Mouse (Mus musculus) adrenal gland, adult 18-20 months (tissue): Measurements from ENCODE around the gene Ticam1. TPM values are rescaled to one million over a fixed set of nuclear protein-coding genes. Genes with fewer than 3 reads are reported as not detected.
A peak's percentile ranks its signal among the peaks of the same experiment; 100 is the strongest.

Source experiments
- DNase-seq, 2 experiments: peaks; one replicate each; pipeline ENCODE4 v3.0.0; 2021 to 2022; ENCODE audit warnings: low spot score in 2 of 2
- total RNA-seq, 2 experiments: library from RNA; stranded (reverse); gene quantifications; 1 replicate in 1 of 2; 2 replicates in 1 of 2; pipeline ENCODE4 v1.2.3; 2021

Ticam1 gene
- total RNA-seq, 2 experiments from 2014 or later = 23.1 to 26.7 TPM

GRCm38 (mm10) chr17:56291171-56291511, 14.6 kb upstream of the Ticam1 start:
- peak; percentile 88 to 89 for DNase-seq

- peak; percentile 99 for DNase-seq
Measured at GRCm38 (mm10) chr17:56290388-56291170, 14.0 kb upstream of the Ticam1 start.

GRCm38 (mm10) chr17:56289371-56290331, 13.1 kb upstream of the Ticam1 start:
- peak; percentile 52 to 56 for DNase-seq

DNA sequence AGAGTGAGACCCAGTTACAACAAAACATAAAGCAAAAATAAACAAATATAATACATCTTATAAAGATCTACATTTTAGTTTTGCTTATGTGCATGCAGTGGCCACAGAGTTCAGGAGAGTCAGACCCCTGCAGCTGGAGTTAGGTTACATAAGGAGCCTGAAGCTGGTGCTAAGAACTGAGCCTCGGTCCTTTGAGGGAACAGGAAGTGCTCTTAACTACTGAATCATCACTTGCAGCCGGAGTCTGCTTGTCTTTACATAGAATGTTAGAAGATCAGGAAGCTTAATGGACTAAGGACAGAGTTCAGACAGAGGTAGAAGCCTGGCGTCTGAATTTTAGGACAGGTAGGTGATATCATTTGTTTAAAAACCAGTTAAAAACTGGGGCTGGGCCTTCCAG, 12.3 kb upstream of the Ticam1 start:
- no peak for DNase-seq

GRCm38 (mm10) chr17:56287830-56288229, 11.2 kb upstream of the Ticam1 start:
- DNase-seq = peak in 1 of 2 experiments; percentile 63

DNA sequence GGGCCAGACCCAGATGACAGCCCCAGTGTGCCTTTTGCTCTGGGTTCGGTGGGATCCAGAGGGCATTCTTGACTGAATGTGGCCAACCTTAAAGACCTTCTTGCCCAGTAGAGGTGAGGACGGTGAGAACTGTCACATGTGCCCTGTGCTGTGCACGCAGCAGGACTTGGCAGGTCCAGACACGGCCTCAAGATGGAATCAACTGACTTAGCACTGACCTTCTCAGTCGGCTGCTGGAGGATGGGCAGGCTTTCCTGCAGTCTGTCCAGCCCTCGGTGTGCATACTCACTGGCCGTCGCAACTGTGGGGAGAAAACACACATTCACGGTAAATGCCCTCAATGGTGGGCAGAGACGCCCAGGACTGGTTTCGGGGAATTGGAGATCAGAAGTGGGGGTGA, 9.4 kb upstream of the Ticam1 start:
- DNase-seq = no peak

DNA sequence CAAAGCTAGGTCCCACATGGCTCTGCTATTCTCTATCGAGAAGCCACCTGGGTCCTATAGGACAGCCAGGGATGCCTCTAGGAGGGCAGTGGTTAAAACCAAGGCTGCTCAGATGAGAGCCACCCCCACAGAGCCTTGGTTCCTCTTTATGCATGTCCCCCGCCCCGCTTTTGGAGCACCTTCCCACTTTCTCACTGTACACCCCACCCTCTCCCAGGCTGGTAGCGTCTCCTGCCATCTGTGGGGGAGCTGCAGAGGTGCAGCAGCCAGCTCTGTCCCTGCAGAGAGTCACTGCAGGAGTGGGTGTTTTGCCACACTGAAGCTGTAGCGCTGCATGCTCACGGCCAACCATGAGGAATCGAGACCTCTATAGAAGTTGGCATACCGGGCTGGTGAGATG, 6.7 kb upstream of the Ticam1 start:
- DNase-seq = no peak

GRCm38 (mm10) chr17:56282802-56283201, 6.2 kb upstream of the Ticam1 start:
- no peak for DNase-seq

DNA sequence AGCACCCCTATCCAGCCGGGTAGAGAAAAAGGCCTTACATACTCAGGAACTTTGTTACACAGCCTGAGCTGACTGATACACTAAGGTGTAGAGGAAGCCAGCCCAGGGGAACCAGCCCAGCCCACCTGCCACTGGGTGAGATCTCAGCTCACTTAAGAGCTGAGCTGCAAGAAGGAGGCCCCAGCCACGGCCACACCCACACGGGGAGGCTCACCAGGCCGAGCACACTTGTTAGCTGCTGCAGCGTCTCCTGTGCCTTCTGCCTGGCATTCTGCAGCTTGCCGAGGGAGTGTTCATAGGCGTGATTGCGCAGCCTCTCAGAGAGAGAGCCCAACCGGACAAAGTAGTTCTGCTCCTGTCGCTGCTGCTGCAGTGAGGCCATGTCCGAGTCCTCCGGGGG, 4.6 kb upstream of the Ticam1 start:
- DNase-seq = no peak

DNA sequence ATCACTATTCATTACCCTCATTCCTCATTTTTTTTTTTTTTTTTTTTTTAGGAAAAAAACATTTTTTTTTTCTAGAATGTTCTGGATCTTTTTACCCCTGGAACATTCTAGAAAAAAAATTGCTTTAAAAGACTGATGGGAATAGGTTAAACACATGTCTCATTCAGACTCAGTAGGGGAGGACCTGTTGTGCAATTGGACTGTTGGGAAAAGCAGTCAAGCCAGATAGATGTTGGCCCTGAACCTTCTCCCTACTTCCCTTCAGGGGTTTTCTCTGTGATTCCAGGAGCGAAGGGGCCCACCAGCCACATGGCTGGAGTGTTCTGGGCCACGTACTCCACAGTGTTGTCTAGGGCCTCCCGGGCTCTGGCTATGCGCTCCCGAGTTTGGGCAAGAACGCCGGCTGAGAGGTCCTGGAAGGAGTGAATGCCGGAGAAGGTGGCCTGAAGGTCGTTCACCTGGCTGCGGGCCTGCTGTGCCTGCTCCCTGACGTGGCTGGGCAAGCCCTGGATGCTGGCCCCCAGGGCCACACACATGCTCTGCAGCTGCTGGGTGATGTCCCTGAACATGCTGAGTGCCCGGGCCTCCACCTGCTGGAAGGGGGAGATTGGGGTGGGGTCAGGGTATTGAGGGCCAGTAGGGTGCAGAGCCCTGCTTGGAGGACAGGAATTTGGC, 3.0 kb upstream of the Ticam1 start:
- no peak for DNase-seq

- DNase-seq = no peak
Measured at GRCm38 (mm10) chr17:56278340-56278739, 1.8 kb upstream of the Ticam1 start.

DNA sequence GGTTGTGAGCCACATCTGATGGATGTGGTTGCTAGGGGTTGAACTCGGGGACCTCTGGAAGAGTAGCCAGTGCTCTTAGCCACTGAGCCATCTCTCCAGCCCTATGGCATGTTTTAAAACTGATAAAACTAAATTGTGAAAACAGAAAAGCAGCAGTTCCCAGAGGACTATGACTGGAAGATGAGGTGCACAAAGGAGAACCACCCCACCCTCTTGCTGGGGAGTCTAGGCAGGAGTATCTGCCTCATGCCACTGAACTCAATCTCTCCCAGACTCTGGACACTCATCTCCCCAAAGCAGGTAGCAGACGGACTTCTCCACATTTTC, 944 bp upstream of the Ticam1 start:
- no peak for DNase-seq

GRCm38 (mm10) chr17:56275842-56276480, 625 bp downstream of the Ticam1 start:
- peak in 1 of 2 experiments; percentile 49 for DNase-seq

GRCm38 (mm10) chr17:56273986-56274385, 2.6 kb downstream of the Ticam1 start:
- DNase-seq = peak in 1 of 2 experiments; percentile 18

DNA sequence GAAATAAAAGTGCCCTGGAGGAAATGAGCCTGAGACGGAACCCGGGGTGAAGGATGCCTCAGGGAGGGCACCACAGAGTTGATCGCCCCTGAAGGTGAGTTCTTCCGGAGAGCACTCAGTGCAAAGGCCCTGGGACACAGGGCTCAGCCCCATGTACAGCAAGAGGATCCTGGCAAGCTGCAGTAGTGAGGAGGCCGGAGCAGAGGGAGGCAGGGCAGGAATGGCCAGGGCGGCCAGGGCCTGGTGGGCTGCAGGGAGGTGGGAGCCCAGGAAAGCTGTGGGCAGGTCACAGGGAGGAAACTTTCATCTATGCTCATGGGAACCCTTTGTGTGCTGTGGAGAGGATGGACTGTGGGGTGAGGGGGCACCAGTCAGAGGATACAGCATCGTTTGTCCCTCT, 3.1 kb downstream of the Ticam1 start:
- no peak for DNase-seq

DNA sequence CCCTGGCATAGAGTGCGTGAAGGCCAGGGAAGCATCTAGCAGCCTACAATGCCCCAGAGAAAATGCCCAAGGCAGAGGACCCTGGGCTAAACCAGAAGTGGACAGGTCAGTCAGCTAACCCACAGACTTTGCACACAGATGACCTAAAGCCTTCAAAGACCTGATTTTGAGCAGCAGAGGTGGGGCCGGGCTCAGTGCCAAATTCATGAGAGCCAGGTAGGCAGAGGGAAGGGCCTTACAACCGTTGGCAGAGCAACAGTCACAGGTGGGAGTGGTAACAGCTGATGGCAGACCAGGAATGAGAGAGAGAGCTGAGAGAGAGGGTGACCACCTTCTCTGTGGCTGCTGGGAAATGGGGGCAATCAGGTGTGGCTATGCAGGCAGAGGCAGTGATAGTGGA, 3.9 kb downstream of the Ticam1 start:
- peak in 1 of 2 experiments; percentile 19 for DNase-seq

DNA sequence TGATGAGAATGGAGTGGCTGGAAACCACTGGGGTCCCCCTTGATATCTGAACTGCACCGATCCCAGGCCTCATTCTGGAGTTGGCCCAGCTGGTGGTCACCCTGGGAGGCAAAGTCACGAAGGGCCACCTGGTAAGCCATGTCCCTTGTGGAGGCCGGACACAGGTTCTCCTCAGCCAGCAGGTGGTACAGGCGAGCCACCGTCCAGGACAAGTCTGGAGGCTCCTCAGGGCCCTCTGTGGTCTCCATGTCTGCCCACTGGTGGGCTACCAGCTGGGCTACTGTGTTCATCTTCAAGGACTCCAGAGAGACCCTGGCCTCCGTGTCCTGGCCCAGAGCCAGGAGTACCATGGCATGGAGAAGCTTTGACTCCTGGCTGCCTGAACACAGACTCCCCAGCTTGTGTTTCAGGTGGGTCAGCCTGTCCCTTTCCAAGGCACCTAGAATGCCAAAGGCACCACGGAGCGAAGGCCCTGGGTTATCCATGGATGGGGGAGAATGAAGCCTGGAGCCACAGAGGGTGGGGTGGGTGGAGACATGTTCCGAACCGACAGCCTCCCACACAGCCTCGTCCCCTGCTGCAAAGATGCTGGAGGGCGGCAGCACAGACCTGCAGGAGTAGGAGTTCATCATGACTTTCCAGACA, 4.9 kb downstream of the Ticam1 start:
- DNase-seq = peak in 1 of 2 experiments; percentile 23

GRCm38 (mm10) chr17:56269741-56270140, 6.8 kb downstream of the Ticam1 start:
- DNase-seq = no peak

DNA sequence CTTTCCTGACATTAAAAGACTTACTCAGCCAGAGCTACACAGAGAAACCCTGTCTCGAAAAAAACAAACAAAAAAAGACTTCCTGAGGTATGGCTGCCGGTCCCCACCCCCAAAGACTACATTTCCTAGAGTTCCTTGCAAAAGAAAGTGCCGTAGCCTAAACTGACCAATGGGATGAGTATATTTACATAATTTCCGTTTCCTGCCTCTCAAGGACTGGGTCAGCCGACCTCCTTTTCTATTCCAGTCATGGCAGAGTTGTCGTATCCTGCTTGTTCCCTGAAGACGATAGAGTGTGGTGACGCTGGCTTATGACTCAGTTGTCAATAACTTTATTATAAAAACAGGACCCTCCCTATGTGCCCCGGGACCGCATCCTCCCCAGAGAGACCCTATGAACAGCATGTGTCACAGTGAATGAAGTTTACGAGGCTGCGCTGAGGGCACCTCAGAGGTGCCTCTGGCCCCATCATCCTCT, 7.4 kb downstream of the Ticam1 start:
- peak in 1 of 2 experiments; percentile 36 for DNase-seq

DNA sequence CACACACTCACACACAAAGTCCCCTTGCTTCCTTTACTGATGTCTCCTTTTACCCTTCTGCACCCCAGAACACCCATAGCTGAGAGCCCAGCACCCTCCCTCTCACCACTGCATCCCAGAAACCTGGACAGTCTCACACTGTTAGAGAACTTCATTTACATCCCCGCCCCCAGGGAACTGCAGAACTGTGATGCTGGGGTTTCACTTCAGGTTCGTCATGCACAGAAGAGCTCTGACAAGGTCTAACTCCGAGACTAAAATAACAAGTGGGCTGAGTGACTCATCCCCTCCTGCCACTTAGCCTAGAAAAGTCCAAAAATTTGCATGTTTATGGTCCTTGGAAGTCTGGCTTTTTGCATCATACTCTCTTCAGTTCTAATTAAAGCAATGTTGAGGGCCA, 10.3 kb downstream of the Ticam1 start:
- DNase-seq = no peak
